Mouse (Mus musculus): ENCODE measurements at regions not wholly inside any gene's neighbourhood (a gene's known extent, or its start where the extent isn't known, plus 50 kb on each side); places are given as distances from the start of the nearest gene placed in this dataset.

DNA sequence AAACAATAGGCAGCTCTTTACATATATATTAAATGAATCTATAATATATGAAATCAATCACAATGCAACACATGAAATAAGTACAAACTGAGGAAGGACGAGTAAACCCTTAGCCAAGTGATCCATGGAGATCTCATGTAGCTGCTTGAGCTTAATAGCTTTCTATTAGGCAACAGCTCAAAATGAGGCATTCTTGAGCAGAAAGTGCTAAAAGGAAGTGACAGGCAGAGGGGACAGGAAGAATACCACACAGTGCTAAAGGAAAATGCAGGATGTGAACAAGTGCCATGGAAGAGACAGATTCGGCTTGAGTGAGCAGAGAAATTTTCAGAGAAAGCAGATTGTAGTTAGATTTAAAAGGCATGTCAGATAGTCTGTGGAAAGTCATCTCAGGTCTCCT is 436.3 kb upstream of the Mef2c start:
- TF ChIP-seq TAL1 (IDR thresholded peaks at IDR 0.05; ENCODE audit: low read length): no peak
- no peak for TF ChIP-seq GATA1 (IDR thresholded peaks at IDR 0.05; ENCODE audit: low read length)
